Mouse (Mus musculus) myocyte (in vitro differentiated cells): Measurements from ENCODE around the gene Fmo4.

Experiments
- E2F4 ChIP-seq: IDR thresholded peaks from one replicate; pipeline ENCODE4 v1.6.1; 2011; ENCODE audit warnings: mild to moderate bottlenecking, control low read depth, moderate library complexity; ENCODE audit not compliant: insufficient read depth
- MAX ChIP-seq: IDR thresholded peaks from one replicate; pipeline ENCODE4 v1.6.1; 2011; ENCODE audit warnings: low read depth, mild to moderate bottlenecking, control low read depth
- MYOD1 ChIP-seq, 3 experiments: IDR thresholded peaks; one replicate each; pipeline ENCODE4 v1.6.1; 2011; ENCODE audit warnings: control low read depth in 2 of 3, low read depth in 2 of 3, mild to moderate bottlenecking in 2 of 3, moderate library complexity in 1 of 3; ENCODE audit not compliant: insufficient read length in 2 of 3, control insufficient read depth in 1 of 3
- POLR2A ChIP-seq: IDR thresholded peaks from one replicate; pipeline ENCODE4 v1.6.1; 2011; ENCODE audit warnings: low read depth, mild to moderate bottlenecking, control low read depth, moderate library complexity; ENCODE audit not compliant: insufficient read length
- POLR2AphosphoS2 ChIP-seq: IDR thresholded peaks from one replicate; pipeline ENCODE4 v1.6.1; 2011; ENCODE audit warnings: low read depth, control low read depth; ENCODE audit not compliant: insufficient read length
- REST ChIP-seq: IDR thresholded peaks from one replicate; pipeline ENCODE4 v1.6.1; 2011; ENCODE audit warnings: mild to moderate bottlenecking, control low read depth, moderate library complexity; ENCODE audit not compliant: insufficient read depth, insufficient read length
- SRF ChIP-seq: IDR thresholded peaks from one replicate; pipeline ENCODE4 v1.6.1; 2011; ENCODE audit warnings: low read depth; ENCODE audit not compliant: control insufficient read depth, insufficient read length
- TCF12 ChIP-seq: IDR thresholded peaks from one replicate; pipeline ENCODE4 v1.6.1; 2011; ENCODE audit warnings: mild to moderate bottlenecking, control low read depth; ENCODE audit not compliant: poor library complexity, insufficient read depth, severe bottlenecking
- TCF3 ChIP-seq: IDR thresholded peaks from one replicate; pipeline ENCODE4 v1.6.1; 2011; ENCODE audit warnings: low read depth, control low read depth; ENCODE audit not compliant: insufficient read length
- USF1 ChIP-seq: IDR thresholded peaks from one replicate; pipeline ENCODE4 v1.6.1; 2011; ENCODE audit warnings: low read depth, mild to moderate bottlenecking, control low read depth, moderate library complexity

GRCm38 (mm10) chr1:162838976-162839375, 25.2 kb upstream of the Fmo4 start:
- TF ChIP-seq MYOD1 (IDR thresholded peaks at IDR 0.05; ENCODE audit: control insufficient read depth in 1 of 3, insufficient read length in 2 of 3, low read depth in 2 of 3) (no peak), TCF12 (no peak), E2F4 (no peak), POLR2A (no peak), SRF (no peak), MAX (no peak), TCF3 (no peak), POLR2AphosphoS2 (no peak), USF1 (no peak), REST (no peak)
